Mouse (Mus musculus): Measurements from ENCODE around the gene Ccdc12. TPM values are rescaled to one million over a fixed set of nuclear protein-coding genes. Genes with fewer than 3 reads are reported as not detected.

Gene Ccdc12
- total and polyA plus RNA-seq, 3 experiments = 85.2 to 104 (median 97.8) TPM

DNA sequence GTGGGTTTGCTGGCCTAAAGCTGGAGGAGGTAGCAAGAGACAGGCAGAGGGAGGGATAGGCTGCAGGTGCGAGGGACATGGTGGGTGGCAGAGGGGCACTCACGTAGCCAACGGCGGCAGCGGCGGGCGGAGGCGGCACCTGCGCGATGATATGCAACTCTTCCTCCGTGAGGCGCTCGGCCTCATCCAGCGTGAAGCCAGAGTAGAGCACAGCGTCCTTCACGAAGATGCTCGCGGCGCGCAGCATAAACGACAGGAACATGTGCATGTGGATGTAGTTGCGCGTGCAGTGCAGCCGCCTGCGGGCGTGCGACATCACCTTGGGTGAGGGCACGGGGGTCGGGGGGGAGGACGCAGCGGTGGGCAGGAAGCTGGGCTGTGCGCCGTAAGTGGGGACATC, 70.6 kb downstream of the Ccdc12 start:
- H3K4me3 ChIP-seq (replicated peaks in 1 of 3; ENCODE audit: low read depth in 2 of 3, low read length in 2 of 3, poor library complexity in 1 of 3) = no peak overlapping the region
- no peaks in the 10 kb centered on the region for H3K79me2 ChIP-seq (replicated peaks; ENCODE audit: control insufficient read depth, extremely low read depth, insufficient read depth, poor library complexity, severe bottlenecking)
- peaks cover 5% of the 10 kb centered on the region for H3K27me3 ChIP-seq (replicated peaks)
- in situ Hi-C loops (cut with MboI; ENCODE audit: low pct_ligation_motif_present, low pct_unique_long_range_greater_than_20kb, low sequenced_read_pairs) (loop anchor here (5.0 kb wide), 1 partner anchor 150 kb away; the partner anchor contains the start of gene Als2cl), dilution Hi-C loops (cut with MboI; ENCODE audit: extremely low pct_ligation_motif_present, extremely low pct_unique_long_range_greater_than_20kb, low sequenced_read_pairs) (no loop called here)
- H3K9me3 ChIP-seq (replicated peaks; ENCODE audit: low read length) = no peaks in the 10 kb centered on the region
- H3K36me3 ChIP-seq (replicated peaks in 1 of 2; ENCODE audit: control insufficient read depth in 1 of 2, insufficient read depth in 1 of 2, low read length in 1 of 2) = peaks cover 0 to 6% of the 10 kb centered on the region in 2 experiments
- H3K27ac ChIP-seq (ENCODE audit: insufficient read depth, low read depth) = no peak overlapping the region
- DNase-seq (ENCODE audit: extremely low read depth) = no peak
- H3K9ac ChIP-seq (ENCODE audit: insufficient read depth, low read depth) = no peak overlapping the region
- H3K4me1 ChIP-seq (ENCODE audit: control insufficient read depth in 1 of 2, insufficient read depth in 2 of 2) = peaks cover 9 to 22% of the 10 kb centered on the region in 2 experiments
- H3K4me2 ChIP-seq (ENCODE audit: insufficient read depth, low read depth, poor library complexity, severe bottlenecking) = no peak overlapping the region
- TF ChIP-seq KAT2A (IDR thresholded peaks at IDR 0.05; ENCODE audit: insufficient replicate concordance, low read length) (no peak), MXI1 (IDR thresholded peaks at IDR 0.05; ENCODE audit: low read depth, low read length) (no peak), MEF2A (IDR thresholded peaks at IDR 0.05; ENCODE audit: borderline replicate concordance, low read depth, low read length) (no peak), MYC (IDR thresholded peaks at IDR 0.05; ENCODE audit: low read depth, low read length) (no peak), ZC3H11A (IDR thresholded peaks at IDR 0.05; ENCODE audit: low read depth, low read length) (no peak), EP300 (IDR thresholded peaks at IDR 0.05; ENCODE audit: low read length) (no peak), CHD1 (IDR thresholded peaks at IDR 0.05; ENCODE audit: low read depth, low read length) (no peak), PAX5 (IDR thresholded peaks at IDR 0.05; ENCODE audit: low read length) (no peak), TCF12 (IDR thresholded peaks at IDR 0.05; ENCODE audit: low read depth, low read length) (no peak), RAD21 (IDR thresholded peaks at IDR 0.05; ENCODE audit: low read depth, low read length) (no peak), JUN (IDR thresholded peaks at IDR 0.05; ENCODE audit: insufficient read depth, low read depth, low read length) (no peak), GABPA (IDR thresholded peaks at IDR 0.05; ENCODE audit: insufficient replicate concordance, low read depth, low read length) (no peak), ZKSCAN1 (IDR thresholded peaks at IDR 0.05; ENCODE audit: borderline replicate concordance, low read depth, low read length) (no peak), BHLHE40 (IDR thresholded peaks at IDR 0.05; ENCODE audit: low read depth, low read length) (no peak), CHD2 (IDR thresholded peaks at IDR 0.05; ENCODE audit: low read length) (no peak), NELFE (IDR thresholded peaks at IDR 0.05; ENCODE audit: low read depth, low read length) (no peak), UBTF (IDR thresholded peaks at IDR 0.05; ENCODE audit: low read depth, low read length) (no peak)

DNA sequence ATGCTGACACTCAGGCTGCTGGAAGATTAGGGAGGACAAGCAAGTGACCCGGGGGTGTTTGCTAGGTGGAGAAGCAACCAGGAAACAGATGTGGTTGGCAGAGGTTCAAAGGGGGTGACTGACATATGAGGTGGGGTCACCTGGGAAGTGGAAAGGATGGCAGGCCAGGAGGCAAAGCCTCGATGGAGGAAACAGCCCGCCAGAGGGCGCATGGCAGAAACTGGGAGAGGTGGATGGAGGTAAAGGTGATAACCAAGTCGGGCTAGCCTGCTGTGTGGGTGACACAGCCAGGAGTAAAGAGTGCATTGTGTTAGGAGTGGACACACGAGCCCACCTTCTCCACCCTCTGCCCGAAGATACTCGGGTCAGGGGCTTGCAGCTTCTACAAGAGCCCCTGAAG, 73.5 kb downstream of the Ccdc12 start:
- H3K27ac ChIP-seq (ENCODE audit: insufficient read depth, low read depth) = no peak overlapping the region
- peaks cover 9 to 36% of the 10 kb centered on the region in 2 experiments for H3K4me1 ChIP-seq (ENCODE audit: control insufficient read depth in 1 of 2, insufficient read depth in 2 of 2)
- H3K4me3 ChIP-seq (replicated peaks in 1 of 3; ENCODE audit: low read depth in 2 of 3, low read length in 2 of 3, poor library complexity in 1 of 3) = no peak overlapping the region
- no peak overlapping the region for H3K4me2 ChIP-seq (ENCODE audit: insufficient read depth, low read depth, poor library complexity, severe bottlenecking)
- no peaks in the 10 kb centered on the region for H3K79me2 ChIP-seq (replicated peaks; ENCODE audit: control insufficient read depth, extremely low read depth, insufficient read depth, poor library complexity, severe bottlenecking)
- dilution Hi-C loops (cut with MboI; ENCODE audit: extremely low pct_ligation_motif_present, extremely low pct_unique_long_range_greater_than_20kb, low sequenced_read_pairs) (no loop called here), in situ Hi-C loops (cut with MboI; ENCODE audit: low pct_ligation_motif_present, low pct_unique_long_range_greater_than_20kb, low sequenced_read_pairs) (loop anchor here (5.0 kb wide), 1 partner anchor 147 kb away; the partner anchor contains the start of gene Als2cl)
- H3K36me3 ChIP-seq (replicated peaks in 1 of 2; ENCODE audit: control insufficient read depth in 1 of 2, insufficient read depth in 1 of 2, low read length in 1 of 2) = peaks cover 0 to 3% of the 10 kb centered on the region in 2 experiments
- no peak for TF ChIP-seq MXI1 (IDR thresholded peaks at IDR 0.05; ENCODE audit: low read depth, low read length)
- TF ChIP-seq BHLHE40 (IDR thresholded peaks at IDR 0.05; ENCODE audit: low read depth, low read length) = no peak
- TF ChIP-seq POLR2AphosphoS2 (IDR thresholded peaks at IDR 0.05; ENCODE audit: low read depth, low read length) = no peak
- TF ChIP-seq HCFC1 (IDR thresholded peaks at IDR 0.05; ENCODE audit: low read depth, low read length) = no peak
- TF ChIP-seq JUN (IDR thresholded peaks at IDR 0.05; ENCODE audit: insufficient read depth, low read depth, low read length) = no peak
- TF ChIP-seq ETS1 (conservative IDR thresholded peaks at IDR 0.05; ENCODE audit: low read depth, low read length) = no peak
- no peak for TF ChIP-seq ZNF384 (IDR thresholded peaks at IDR 0.05; ENCODE audit: low read depth, low read length)
- TF ChIP-seq MEF2A (IDR thresholded peaks at IDR 0.05; ENCODE audit: borderline replicate concordance, low read depth, low read length) = no peak
- no peak for TF ChIP-seq ELF1 (IDR thresholded peaks at IDR 0.05; ENCODE audit: low read depth, low read length)
- TF ChIP-seq KAT2A (IDR thresholded peaks at IDR 0.05; ENCODE audit: insufficient replicate concordance, low read length) = no peak
- peak; percentile 55 to 78 for TF ChIP-seq CTCF (conservative IDR thresholded peaks at IDR 0.05 in 1 of 2, IDR thresholded peaks at IDR 0.05 in 1 of 2; ENCODE audit: low read depth in 2 of 2, low read length in 2 of 2)
- no peak for TF ChIP-seq ZC3H11A (IDR thresholded peaks at IDR 0.05; ENCODE audit: low read depth, low read length)
- no peak for TF ChIP-seq POLR2A (IDR thresholded peaks at IDR 0.05; ENCODE audit: low read depth, low read length)
- no peak for TF ChIP-seq MYC (IDR thresholded peaks at IDR 0.05; ENCODE audit: low read depth, low read length)
- peak; percentile 86 for TF ChIP-seq SMC3 (IDR thresholded peaks at IDR 0.05; ENCODE audit: low read depth, low read length)
- TF ChIP-seq NELFE (IDR thresholded peaks at IDR 0.05; ENCODE audit: low read depth, low read length) = no peak
- no peak for TF ChIP-seq E2F4 (IDR thresholded peaks at IDR 0.05; ENCODE audit: insufficient replicate concordance, low read depth, low read length)
- no peak for TF ChIP-seq USF2 (conservative IDR thresholded peaks at IDR 0.05; ENCODE audit: low read depth, low read length)
- TF ChIP-seq RAD21 (IDR thresholded peaks at IDR 0.05; ENCODE audit: low read depth, low read length) = peak; percentile 36
- TF ChIP-seq CHD1 (IDR thresholded peaks at IDR 0.05; ENCODE audit: low read depth, low read length) = no peak
- TF ChIP-seq MAZ (IDR thresholded peaks at IDR 0.05; ENCODE audit: low read depth, low read length) = no peak
- TF ChIP-seq ZKSCAN1 (IDR thresholded peaks at IDR 0.05; ENCODE audit: borderline replicate concordance, low read depth, low read length) = no peak
- H3K9ac ChIP-seq (ENCODE audit: insufficient read depth, low read depth) = no peak overlapping the region
- DNase-seq (ENCODE audit: extremely low read depth) = peak; percentile 42
- no peaks in the 10 kb centered on the region for H3K9me3 ChIP-seq (replicated peaks; ENCODE audit: low read length)
- H3K27me3 ChIP-seq (replicated peaks) = peaks cover 26% of the 10 kb centered on the region

All from CH12.LX (cell line).